Mouse (Mus musculus): Measurements from ENCODE around the gene L3mbtl4. TPM values are rescaled to one million over a fixed set of nuclear protein-coding genes. Genes with fewer than 3 reads are reported as not detected.
"Not testable (repeated sequence)": the region's sequence is repeated elsewhere in the genome, so short reads cannot be mapped to it uniquely, and the experiment has no call there.

The L3mbtl4 gene
- total RNA-seq, 1 experiment: not detected

DNA sequence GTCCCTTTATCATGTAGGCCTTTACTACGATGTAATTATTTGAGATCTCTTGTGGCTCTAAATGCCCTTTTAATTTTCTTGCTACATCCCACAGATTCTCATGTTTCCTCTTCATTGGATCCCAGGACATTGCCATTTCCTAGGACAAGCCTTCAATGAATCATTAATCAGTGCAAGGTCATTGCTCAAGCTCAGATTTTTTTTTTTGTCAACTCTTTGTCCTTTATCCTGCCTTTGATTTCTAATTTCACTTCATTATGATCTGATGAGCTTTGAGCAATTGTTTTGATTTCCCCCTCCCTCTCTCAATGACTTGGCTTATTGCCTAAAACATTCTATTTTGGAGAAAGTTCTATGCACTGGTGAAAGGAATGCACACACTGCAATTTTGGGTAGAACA is 177.3 kb downstream of the L3mbtl4 start:
- in situ Hi-C loops (cut with MboI; ENCODE audit: low sequenced_read_pairs in 2 of 2, unreplicated experiment in 2 of 2): no loop called here
- Histone ChIP-seq H3K9ac (ENCODE audit: insufficient read depth, low read depth, low read length, poor library complexity, severe bottlenecking) (no peak overlapping the region), H3K4me1 (ENCODE audit: control insufficient read depth in 2 of 2, insufficient read depth in 2 of 2, low read length in 2 of 2, poor library complexity in 1 of 2) (no peaks in the 10 kb centered on the region), H3K9me3 (ENCODE audit: control insufficient read depth, insufficient read depth, low read depth, low read length) (no peaks in the 10 kb centered on the region), H3K36me3 (ENCODE audit: control insufficient read depth, insufficient read depth, low read length, poor library complexity, severe bottlenecking) (no peaks in the 10 kb centered on the region), H3K27ac (ENCODE audit: insufficient read depth, low read depth, low read length, poor library complexity, severe bottlenecking) (no peak overlapping the region), H3K4me3 (ENCODE audit: insufficient read depth in 1 of 2, low read depth in 1 of 2, low read length in 2 of 2, poor library complexity in 1 of 2, severe bottlenecking in 1 of 2) (no peak overlapping the region)
- DNase-seq (ENCODE audit: low read depth, low spot score): no peak
- TF ChIP-seq CHD2 (IDR thresholded peaks at IDR 0.05; ENCODE audit: low read depth, low read length) (no peak), ZC3H11A (IDR thresholded peaks at IDR 0.05; ENCODE audit: borderline replicate concordance, low read depth, low read length) (no peak), HCFC1 (IDR thresholded peaks at IDR 0.05; ENCODE audit: borderline replicate concordance, insufficient read depth, low read length) (no peak), MAFK (IDR thresholded peaks at IDR 0.05; ENCODE audit: insufficient read depth, low read depth, low read length) (no peak), ZNF384 (IDR thresholded peaks at IDR 0.05; ENCODE audit: low read depth, low read length) (no peak)

DNA sequence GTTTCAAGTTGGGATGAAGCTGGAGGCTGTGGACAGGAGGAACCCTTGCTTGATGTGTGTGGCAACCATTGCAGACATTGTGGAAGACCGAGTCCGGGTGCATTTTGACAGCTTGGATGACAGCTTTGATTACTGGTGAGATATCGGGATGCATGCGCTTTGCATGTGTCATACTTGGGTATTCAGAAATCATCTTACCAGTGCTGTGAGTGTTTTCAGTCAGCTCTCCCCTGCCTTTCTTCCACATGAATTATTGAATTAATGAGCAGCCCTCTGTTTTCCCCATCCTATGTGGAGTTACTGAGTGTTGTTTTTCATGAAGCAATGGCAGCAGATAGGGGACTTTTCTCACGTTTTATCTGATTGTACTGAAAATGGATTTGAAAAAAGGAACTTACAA is 187.9 kb downstream of the L3mbtl4 start:
- Histone ChIP-seq H3K9ac (ENCODE audit: insufficient read depth, low read depth, low read length, poor library complexity, severe bottlenecking) (no peak overlapping the region), H3K4me3 (ENCODE audit: insufficient read depth in 1 of 2, low read depth in 1 of 2, low read length in 2 of 2, poor library complexity in 1 of 2, severe bottlenecking in 1 of 2) (no peak overlapping the region)
- in situ Hi-C loops (cut with MboI; ENCODE audit: low sequenced_read_pairs in 2 of 2, unreplicated experiment in 2 of 2): no loop called here

DNA sequence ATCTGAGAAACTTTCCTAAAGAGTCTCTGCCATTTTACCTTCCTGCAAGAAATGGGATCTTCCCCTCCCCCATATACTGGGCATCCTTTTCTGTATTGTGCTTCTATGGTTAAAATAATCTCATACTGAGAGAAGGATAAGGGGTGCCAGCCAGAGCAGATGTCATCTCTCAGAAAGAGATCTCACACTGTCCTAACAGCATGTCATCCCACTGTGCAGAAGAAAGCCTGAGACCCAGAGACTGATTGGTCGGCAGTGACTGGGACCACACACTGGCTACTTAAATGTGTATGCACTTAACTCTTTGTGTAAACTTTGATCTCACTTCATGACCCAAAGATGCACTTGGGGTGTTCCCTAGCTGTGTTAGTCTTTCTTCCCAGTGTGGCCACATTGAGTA is 193.7 kb downstream of the L3mbtl4 start:
- H3K36me3 ChIP-seq (ENCODE audit: control insufficient read depth, insufficient read depth, low read length, poor library complexity, severe bottlenecking): no peaks in the 10 kb centered on the region
- no peak for DNase-seq (ENCODE audit: low read depth, low spot score)
- no peak overlapping the region for H3K27ac ChIP-seq (ENCODE audit: insufficient read depth, low read depth, low read length, poor library complexity, severe bottlenecking)
- in situ Hi-C loops (cut with MboI; ENCODE audit: low sequenced_read_pairs in 2 of 2, unreplicated experiment in 2 of 2): no loop called here
- TF ChIP-seq CHD2 (IDR thresholded peaks at IDR 0.05; ENCODE audit: low read depth, low read length): no peak
- TF ChIP-seq ZC3H11A (IDR thresholded peaks at IDR 0.05; ENCODE audit: borderline replicate concordance, low read depth, low read length): no peak
- no peak for TF ChIP-seq MAFK (IDR thresholded peaks at IDR 0.05; ENCODE audit: insufficient read depth, low read depth, low read length)
- no peak for TF ChIP-seq HCFC1 (IDR thresholded peaks at IDR 0.05; ENCODE audit: borderline replicate concordance, insufficient read depth, low read length)
- no peak for TF ChIP-seq ZNF384 (IDR thresholded peaks at IDR 0.05; ENCODE audit: low read depth, low read length)
- H3K4me3 ChIP-seq (ENCODE audit: insufficient read depth in 1 of 2, low read depth in 1 of 2, low read length in 2 of 2, poor library complexity in 1 of 2, severe bottlenecking in 1 of 2): no peak overlapping the region
- H3K9ac ChIP-seq (ENCODE audit: insufficient read depth, low read depth, low read length, poor library complexity, severe bottlenecking): no peak overlapping the region
- H3K4me1 ChIP-seq (ENCODE audit: control insufficient read depth in 2 of 2, insufficient read depth in 2 of 2, low read length in 2 of 2, poor library complexity in 1 of 2): no peaks in the 10 kb centered on the region
- H3K9me3 ChIP-seq (ENCODE audit: control insufficient read depth, insufficient read depth, low read depth, low read length): no peaks in the 10 kb centered on the region

More for the DNA sequence above, 187.9 kb downstream of the L3mbtl4 start:
- DNase-seq (ENCODE audit: low read depth, low spot score): no peak
- Histone ChIP-seq H3K4me1 (ENCODE audit: control insufficient read depth in 2 of 2, insufficient read depth in 2 of 2, low read length in 2 of 2, poor library complexity in 1 of 2) (no peaks in the 10 kb centered on the region), H3K27ac (ENCODE audit: insufficient read depth, low read depth, low read length, poor library complexity, severe bottlenecking) (no peak overlapping the region), H3K9me3 (ENCODE audit: control insufficient read depth, insufficient read depth, low read depth, low read length) (no peaks in the 10 kb centered on the region), H3K36me3 (ENCODE audit: control insufficient read depth, insufficient read depth, low read length, poor library complexity, severe bottlenecking) (no peaks in the 10 kb centered on the region)
- no peak for TF ChIP-seq ZC3H11A (IDR thresholded peaks at IDR 0.05; ENCODE audit: borderline replicate concordance, low read depth, low read length)
- no peak for TF ChIP-seq HCFC1 (IDR thresholded peaks at IDR 0.05; ENCODE audit: borderline replicate concordance, insufficient read depth, low read length)
- no peak for TF ChIP-seq MAFK (IDR thresholded peaks at IDR 0.05; ENCODE audit: insufficient read depth, low read depth, low read length)

DNA sequence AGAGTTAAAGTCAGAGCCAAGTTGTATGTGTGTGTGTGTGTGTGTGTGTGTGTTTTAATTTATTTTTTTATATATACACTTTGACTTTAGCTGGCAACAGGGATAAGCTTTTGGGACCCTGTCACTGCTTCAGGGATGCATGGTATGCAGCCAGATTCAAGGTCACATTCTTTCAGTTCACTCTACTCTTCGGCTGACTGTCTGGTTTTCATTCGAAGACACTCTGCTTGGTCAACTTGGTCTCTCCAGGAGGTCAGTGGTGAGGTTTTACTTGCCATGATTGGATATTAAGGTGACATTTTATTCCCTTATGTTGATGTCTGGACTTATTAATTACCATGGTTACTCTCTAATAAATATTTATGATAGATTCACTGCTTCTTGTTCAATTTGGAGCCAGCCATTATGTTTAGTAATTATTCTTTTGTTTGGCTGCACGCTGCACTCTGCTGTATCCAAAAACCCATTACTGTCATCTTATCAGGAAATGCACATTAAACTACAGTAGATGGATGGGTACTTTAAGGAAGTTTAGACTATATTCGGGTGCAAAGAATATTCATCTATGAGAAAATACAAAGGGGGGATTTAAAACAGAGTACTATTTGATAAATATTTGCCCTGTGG is 216.6 kb downstream of the L3mbtl4 start:
- Histone ChIP-seq H3K9me3 (ENCODE audit: control insufficient read depth, insufficient read depth, low read depth, low read length) (no peaks in the 10 kb centered on the region), H3K36me3 (ENCODE audit: control insufficient read depth, insufficient read depth, low read length, poor library complexity, severe bottlenecking) (no peaks in the 10 kb centered on the region), H3K9ac (ENCODE audit: insufficient read depth, low read depth, low read length, poor library complexity, severe bottlenecking) (no peak overlapping the region), H3K4me3 (ENCODE audit: insufficient read depth in 1 of 2, low read depth in 1 of 2, low read length in 2 of 2, poor library complexity in 1 of 2, severe bottlenecking in 1 of 2) (no peak overlapping the region), H3K27ac (ENCODE audit: insufficient read depth, low read depth, low read length, poor library complexity, severe bottlenecking) (no peak overlapping the region), H3K4me1 (ENCODE audit: control insufficient read depth in 2 of 2, insufficient read depth in 2 of 2, low read length in 2 of 2, poor library complexity in 1 of 2) (no peaks in the 10 kb centered on the region)
- no peak for TF ChIP-seq HCFC1 (IDR thresholded peaks at IDR 0.05; ENCODE audit: borderline replicate concordance, insufficient read depth, low read length)
- TF ChIP-seq ZC3H11A (IDR thresholded peaks at IDR 0.05; ENCODE audit: borderline replicate concordance, low read depth, low read length): no peak
- no peak for TF ChIP-seq CHD2 (IDR thresholded peaks at IDR 0.05; ENCODE audit: low read depth, low read length)
- TF ChIP-seq ZNF384 (IDR thresholded peaks at IDR 0.05; ENCODE audit: low read depth, low read length): no peak
- TF ChIP-seq MAFK (IDR thresholded peaks at IDR 0.05; ENCODE audit: insufficient read depth, low read depth, low read length): no peak
- in situ Hi-C loops (cut with MboI; ENCODE audit: low sequenced_read_pairs in 2 of 2, unreplicated experiment in 2 of 2): no loop called here
- no peak for DNase-seq (ENCODE audit: low read depth, low spot score)

DNA sequence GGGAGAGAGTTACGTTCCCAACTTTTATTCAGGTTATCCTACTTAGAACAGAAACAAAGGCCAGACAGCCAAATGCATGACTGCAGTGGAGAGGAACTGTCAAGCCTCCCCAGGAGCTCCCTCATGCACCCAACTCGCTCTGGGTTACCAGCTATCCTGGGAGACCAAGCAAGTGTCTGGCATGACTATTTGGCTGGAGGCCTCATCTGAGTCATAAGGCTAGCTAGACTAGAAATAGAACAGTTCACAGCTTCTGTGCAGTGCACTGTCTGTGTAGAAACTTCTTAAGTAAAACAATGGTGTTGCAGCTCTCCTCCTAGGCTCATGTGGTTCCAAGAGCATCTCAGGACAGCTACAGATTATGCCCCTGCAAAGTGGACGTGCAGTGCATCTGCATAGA is 218.6 kb downstream of the L3mbtl4 start:
- H3K9me3 ChIP-seq (ENCODE audit: control insufficient read depth, insufficient read depth, low read depth, low read length): no peaks in the 10 kb centered on the region
- H3K4me3 ChIP-seq (ENCODE audit: insufficient read depth in 1 of 2, low read depth in 1 of 2, low read length in 2 of 2, poor library complexity in 1 of 2, severe bottlenecking in 1 of 2): no peak overlapping the region
- H3K9ac ChIP-seq (ENCODE audit: insufficient read depth, low read depth, low read length, poor library complexity, severe bottlenecking): no peak overlapping the region
- no peaks in the 10 kb centered on the region for H3K36me3 ChIP-seq (ENCODE audit: control insufficient read depth, insufficient read depth, low read length, poor library complexity, severe bottlenecking)
- H3K4me1 ChIP-seq (ENCODE audit: control insufficient read depth in 2 of 2, insufficient read depth in 2 of 2, low read length in 2 of 2, poor library complexity in 1 of 2): no peaks in the 10 kb centered on the region
- in situ Hi-C loops (cut with MboI; ENCODE audit: low sequenced_read_pairs in 2 of 2, unreplicated experiment in 2 of 2): no loop called here
- TF ChIP-seq CHD2 (IDR thresholded peaks at IDR 0.05; ENCODE audit: low read depth, low read length): no peak
- no peak for TF ChIP-seq MAFK (IDR thresholded peaks at IDR 0.05; ENCODE audit: insufficient read depth, low read depth, low read length)
- no peak for TF ChIP-seq ZC3H11A (IDR thresholded peaks at IDR 0.05; ENCODE audit: borderline replicate concordance, low read depth, low read length)
- TF ChIP-seq ZNF384 (IDR thresholded peaks at IDR 0.05; ENCODE audit: low read depth, low read length): no peak
- TF ChIP-seq HCFC1 (IDR thresholded peaks at IDR 0.05; ENCODE audit: borderline replicate concordance, insufficient read depth, low read length): no peak
- DNase-seq (ENCODE audit: low read depth, low spot score): no peak
- H3K27ac ChIP-seq (ENCODE audit: insufficient read depth, low read depth, low read length, poor library complexity, severe bottlenecking): no peak overlapping the region

DNA sequence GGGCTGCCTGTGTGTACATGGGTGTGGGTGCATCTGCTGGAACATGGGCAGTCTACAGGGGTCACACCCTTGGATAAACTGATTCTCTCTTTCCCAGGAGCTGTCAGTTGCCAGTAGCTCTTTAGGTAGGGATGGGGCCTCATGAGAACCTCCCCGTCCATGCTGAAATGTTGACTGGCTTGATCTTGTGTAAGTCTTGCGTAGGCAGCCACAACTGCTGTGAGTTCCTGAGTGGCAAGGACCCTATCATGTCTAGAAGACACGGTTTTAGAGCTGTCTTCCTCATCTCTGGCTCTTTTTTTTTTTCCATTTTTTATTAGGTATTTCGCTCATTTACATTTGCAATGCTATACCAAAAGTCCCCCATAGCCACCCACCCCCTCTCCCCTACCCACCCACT is 229.4 kb downstream of the L3mbtl4 start:
- in situ Hi-C loops (cut with MboI; ENCODE audit: low sequenced_read_pairs in 2 of 2, unreplicated experiment in 2 of 2); H3K9ac ChIP-seq (ENCODE audit: insufficient read depth, low read depth, low read length, poor library complexity, severe bottlenecking); H3K27ac ChIP-seq (ENCODE audit: insufficient read depth, low read depth, low read length, poor library complexity, severe bottlenecking); H3K9me3 ChIP-seq (ENCODE audit: control insufficient read depth, insufficient read depth, low read depth, low read length); DNase-seq (ENCODE audit: low read depth, low spot score); H3K4me3 ChIP-seq (ENCODE audit: insufficient read depth in 1 of 2, low read depth in 1 of 2, low read length in 2 of 2, poor library complexity in 1 of 2, severe bottlenecking in 1 of 2); H3K36me3 ChIP-seq (ENCODE audit: control insufficient read depth, insufficient read depth, low read length, poor library complexity, severe bottlenecking); H3K4me1 ChIP-seq (ENCODE audit: control insufficient read depth in 2 of 2, insufficient read depth in 2 of 2, low read length in 2 of 2, poor library complexity in 1 of 2): not testable (repeated sequence)

Data from ES-E14 (cell line).